Mouse (Mus musculus): ENCODE measurements at regions not wholly inside any gene's neighbourhood (a gene's known extent, or its start where the extent isn't known, plus 50 kb on each side); places are given as distances from the start of the nearest gene placed in this dataset.

DNA sequence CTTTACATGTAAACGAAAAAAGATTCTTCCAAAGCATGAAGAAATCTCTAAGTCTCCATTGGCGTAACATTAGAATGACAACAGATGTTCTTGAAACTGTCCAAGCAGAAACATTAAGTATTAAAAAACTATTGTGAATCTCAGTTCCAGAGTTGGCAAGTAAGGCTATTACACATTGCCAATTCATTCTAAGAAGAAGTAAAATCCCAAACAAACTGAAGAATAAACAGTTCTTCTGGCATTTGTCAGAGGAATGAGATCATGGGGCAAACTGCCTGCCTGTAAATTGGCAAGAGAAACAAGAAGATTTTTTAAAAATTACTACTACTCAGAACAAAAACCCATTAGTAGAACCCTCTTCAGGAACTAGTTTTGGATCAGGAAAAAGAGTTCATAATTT is 680.1 kb downstream of the Nova1 start:
- peak; percentile 49 for DNase-seq
- intact Hi-C loops (cut with DNase I), result no loop called here

DNA sequence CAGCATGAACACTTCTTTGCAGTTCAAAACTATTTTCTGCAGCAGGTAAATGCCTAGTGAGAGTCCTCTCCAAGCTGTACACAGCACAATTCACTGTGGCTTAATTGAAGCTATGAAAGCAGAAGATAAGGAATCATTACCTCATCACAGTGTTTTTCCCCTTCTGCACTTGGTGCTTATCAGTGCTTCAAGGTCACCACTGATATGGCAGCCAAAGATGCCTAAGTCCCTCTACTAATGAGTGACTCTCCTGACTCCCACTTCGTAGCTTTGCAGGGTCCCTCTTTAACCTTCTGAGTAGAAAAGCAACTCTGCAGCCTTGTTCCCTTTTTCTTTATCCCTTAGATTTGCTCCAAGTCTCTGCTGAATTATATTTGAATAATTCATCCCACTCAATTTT is 692.9 kb downstream of the Nova1 start:
- DNase-seq, result no peak
- intact Hi-C loops (cut with DNase I), result no loop called here

- no peak for DNase-seq
- intact Hi-C loops (cut with DNase I), result no loop called here
Measured at GRCm38 (mm10) chr12:46111352-46111751, 707.4 kb downstream of the Nova1 start.

DNA sequence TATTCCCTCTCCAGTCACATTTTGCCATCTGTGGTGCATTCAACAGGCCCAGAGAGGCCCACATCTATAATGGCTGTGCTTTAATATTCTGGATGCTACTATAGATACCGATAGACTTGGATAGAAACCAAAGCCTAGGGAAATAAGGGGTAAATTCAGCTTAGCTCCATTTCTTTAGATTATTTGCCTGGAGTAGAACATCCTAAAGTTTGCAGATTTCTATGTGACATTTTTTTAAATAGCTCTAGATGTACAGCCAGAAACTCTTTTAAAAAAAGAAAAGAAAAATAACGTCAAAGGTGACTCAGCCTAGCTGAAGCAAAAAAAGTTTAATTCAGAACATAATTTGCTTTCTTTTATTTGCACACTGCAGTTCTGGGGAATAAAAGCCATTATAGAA is 735.4 kb downstream of the Nova1 start:
- intact Hi-C loops (cut with DNase I), result no loop called here
- no peak for DNase-seq

DNA sequence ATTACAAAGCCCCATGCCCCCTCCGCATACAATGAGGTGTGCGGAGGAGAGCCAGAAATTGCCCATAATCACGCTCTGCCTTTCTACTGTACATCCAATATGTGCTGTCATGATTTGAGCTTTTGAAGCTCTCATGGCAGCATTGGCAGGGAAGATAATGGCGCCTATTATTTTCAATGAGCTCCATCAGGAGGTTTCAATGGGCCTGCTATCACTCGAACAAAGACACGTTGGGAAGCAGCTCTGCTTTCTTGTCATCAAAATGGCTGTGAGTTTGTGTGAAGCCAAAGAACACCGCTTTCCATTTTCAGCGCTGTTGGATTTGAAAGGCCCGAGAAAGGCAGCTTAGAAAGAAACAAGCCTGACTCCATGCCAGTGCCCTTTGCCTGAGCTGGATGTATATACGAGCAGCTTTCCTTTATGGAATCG is 742.9 kb downstream of the Nova1 start:
- intact Hi-C loops (cut with DNase I), result no loop called here

GRCm38 (mm10) chr12:46075355-46075754 is 743.4 kb downstream of the Nova1 start:
- intact Hi-C loops (cut with DNase I), result no loop called here
- no peak for DNase-seq

More for the DNA sequence above, 742.9 kb downstream of the Nova1 start:
- no peak for DNase-seq

GRCm38 (mm10) chr12:46066896-46067295 is 751.8 kb downstream of the Nova1 start:
- intact Hi-C loops (cut with DNase I), result no loop called here
- DNase-seq, result no peak

DNA sequence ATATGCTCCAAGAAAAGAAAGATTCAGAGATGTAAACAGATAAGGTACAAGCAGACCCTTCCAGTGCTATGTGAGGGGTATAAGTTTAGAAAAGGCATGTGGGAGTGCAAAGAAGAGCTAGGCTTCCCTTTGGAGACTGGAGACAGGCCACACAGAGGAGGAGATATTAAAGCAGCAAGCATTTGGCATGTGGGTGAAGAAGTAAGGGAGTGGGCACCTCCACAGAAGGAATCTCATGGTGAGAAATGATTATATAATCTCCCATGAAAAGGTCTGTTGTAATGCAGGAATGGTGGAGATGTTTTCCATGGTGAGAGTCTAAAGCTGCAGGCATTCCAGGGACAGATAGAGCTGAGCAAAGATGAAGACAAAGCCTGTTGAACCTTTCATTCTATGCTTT is 778.1 kb downstream of the Nova1 start:
- intact Hi-C loops (cut with DNase I), result no loop called here
- DNase-seq, result no peak

- DNase-seq, result no peak
- intact Hi-C loops (cut with DNase I), result no loop called here
Measured at GRCm38 (mm10) chr12:46040216-46040615, 778.5 kb downstream of the Nova1 start.

DNA sequence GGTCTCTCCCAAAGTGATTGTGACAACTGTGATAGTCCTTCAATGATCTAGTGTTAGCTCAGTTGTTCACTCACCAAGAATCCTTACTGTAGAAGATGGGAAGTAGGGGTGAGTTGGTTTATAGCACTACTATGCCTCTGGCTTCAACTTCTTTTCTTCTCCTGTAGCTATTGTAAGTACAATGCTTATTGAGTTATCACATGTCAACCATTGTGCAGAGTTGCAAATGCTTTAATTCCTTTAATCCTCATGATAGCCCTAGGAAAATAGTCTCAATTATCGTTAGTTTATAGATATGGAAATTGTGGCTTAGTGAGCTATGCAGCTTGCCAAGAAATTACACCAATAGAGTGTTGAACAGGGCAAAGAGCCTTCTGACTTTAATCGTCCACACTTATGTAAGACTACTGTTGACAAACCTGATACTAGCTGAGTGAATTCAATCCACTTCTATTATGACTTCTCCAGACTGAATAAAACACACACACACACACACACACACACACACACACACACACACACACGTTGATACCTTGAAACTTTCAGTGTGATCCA is 782.1 kb downstream of the Nova1 start:
- intact Hi-C loops (cut with DNase I), result no loop called here
- DNase-seq, result no peak

- intact Hi-C loops (cut with DNase I), result no loop called here
- no peak for DNase-seq
Measured at GRCm38 (mm10) chr12:46025266-46025665, 793.5 kb downstream of the Nova1 start.

DNA sequence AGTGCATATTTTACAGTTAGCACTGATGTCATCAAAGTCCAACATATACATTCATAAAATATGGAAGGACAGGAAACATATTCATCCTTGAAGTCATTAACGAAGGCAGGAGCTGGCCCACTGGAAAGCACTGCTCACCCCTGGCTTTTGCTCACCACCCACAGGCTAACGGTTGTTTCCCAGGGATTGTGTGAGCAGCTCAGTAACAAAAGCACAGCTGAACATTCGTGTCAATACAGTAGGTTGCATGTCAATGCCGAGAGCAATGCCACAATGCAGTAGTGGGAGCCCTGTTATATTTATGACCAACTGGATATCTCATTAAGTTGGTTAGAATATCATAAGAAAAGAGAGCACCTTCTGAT is 797.2 kb downstream of the Nova1 start:
- intact Hi-C loops (cut with DNase I), result no loop called here
- DNase-seq, result no peak

- intact Hi-C loops (cut with DNase I), result no loop called here
- no peak for DNase-seq
Measured at GRCm38 (mm10) chr12:46020835-46021545, 797.7 kb downstream of the Nova1 start.

GRCm38 (mm10) chr12:45977691-45978414 is 840.9 kb downstream of the Nova1 start:
- no peak for DNase-seq
- intact Hi-C loops (cut with DNase I), result no loop called here

DNA sequence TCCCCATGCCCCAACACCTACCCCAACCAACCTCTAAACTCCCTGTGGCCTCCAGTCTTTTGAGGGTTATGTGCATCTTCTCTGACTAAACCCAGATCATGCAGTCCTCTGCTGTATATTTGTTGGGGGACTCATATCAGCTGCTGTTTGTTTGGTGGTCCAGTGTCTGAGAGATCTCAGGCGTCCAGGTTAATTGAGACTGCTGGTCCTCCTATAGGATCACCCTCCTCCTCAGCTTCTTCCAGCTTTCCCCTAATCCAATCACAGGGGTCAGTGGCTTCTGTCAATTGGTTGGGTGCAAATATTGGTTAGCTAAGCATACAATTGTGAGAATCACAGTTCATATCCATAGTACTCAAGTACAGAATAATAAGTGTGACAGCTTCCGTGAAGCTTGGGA is 842.9 kb downstream of the Nova1 start:
- DNase-seq, result no peak
- intact Hi-C loops (cut with DNase I), result no loop called here

DNA sequence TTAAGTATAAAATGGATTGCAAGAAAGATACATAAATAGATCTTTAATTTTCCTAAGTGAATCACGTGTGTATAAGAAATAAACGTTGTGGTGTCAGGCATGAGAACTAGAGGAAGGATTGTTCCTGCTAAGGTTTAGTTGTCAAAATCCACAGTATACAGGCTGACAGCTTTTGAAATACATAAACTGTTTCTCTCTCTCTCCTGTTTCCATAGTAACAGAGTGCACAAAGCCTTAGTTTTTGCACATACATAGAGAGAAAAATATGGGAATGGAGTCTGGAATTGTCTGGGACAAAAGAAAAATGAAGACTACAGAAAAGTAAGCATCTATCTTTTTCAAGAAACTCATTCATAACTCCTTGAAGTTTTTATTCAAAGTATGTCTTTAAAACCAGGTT is 848.3 kb downstream of the Nova1 start:
- intact Hi-C loops (cut with DNase I), result no loop called here
- no peak for DNase-seq

- intact Hi-C loops (cut with DNase I), result no loop called here
- no peak for DNase-seq
Measured at GRCm38 (mm10) chr12:45969881-45970280, 848.8 kb downstream of the Nova1 start.

DNA sequence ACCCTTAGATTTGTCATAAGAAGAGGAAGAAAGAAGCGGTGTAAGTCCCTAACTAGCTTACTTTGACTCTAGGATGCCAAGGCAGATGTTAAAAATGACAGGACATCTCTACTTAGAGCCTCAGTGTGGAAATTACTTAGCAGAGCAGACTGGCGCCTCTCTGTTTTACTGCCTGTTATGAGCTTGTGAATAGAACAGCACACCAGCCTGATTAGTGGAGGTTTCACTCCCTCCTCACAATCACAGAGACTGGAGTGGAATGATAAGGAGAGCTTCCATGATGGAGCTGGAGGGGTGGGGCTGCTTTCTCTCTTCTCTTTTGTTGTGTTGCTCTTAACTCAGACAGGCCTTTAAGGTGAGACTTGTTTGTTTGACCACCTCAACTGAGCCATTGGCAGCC is 871.8 kb downstream of the Nova1 start:
- no peak for DNase-seq
- intact Hi-C loops (cut with DNase I), result no loop called here

DNA sequence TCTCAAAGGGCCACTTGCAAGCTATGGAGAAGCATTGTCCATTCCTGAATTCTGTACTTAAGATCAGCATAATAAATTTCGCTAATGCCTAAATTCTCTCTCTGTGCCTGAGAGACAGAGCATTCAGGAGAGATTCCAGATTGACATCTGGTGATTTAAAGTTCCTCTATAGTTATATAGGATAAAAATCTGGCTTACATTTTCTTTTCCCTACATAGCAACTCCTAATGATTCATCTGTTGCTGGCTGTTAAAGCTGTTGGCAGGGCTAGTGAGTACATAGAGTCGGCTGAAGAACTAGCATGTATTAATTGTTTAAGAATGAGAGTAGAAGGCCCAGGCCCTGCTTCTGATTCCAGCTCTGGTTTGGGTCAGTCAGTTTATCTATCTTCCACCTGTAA is 870.0 kb upstream of the Stxbp6 start:
- DNase-seq, result no peak
- intact Hi-C loops (cut with DNase I), result no loop called here

DNA sequence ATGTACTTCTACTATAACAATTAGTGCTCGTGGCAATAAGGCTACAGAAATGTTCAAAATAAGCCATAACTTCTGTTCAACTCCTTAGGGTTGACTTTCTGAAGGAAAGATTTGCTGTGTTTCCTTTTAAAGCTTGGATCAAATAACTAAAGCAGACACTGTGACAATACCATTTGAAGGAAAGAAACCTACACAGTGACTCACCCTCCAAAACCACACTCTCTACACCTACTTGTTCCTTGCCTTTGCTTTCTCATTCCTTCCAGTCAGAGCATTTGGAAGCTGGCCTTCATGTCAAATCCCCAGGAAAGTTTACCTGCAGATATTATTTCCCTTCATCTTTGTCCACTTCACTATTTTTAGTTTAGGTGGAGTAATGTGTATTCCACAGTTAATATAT is 867.9 kb upstream of the Stxbp6 start:
- intact Hi-C loops (cut with DNase I), result no loop called here
- no peak for DNase-seq

DNA sequence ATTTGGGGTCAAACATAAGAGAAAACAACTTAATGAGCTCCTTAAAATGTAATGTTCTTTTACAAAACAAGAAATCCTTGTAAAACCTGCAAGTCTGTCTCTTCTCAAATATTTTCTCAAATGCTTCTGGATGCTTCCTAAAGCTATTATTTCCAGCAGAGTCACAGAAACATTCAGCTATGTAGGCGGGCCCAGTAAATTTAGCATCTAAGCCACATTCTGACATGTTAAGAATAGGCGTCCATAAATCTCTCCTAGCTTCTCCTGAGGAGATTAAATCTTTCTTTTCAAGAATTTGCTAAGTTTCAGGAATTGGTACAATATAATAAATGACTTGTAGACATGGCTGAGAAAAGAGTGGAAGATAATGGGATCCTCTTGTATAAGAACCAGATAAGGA is 858.9 kb upstream of the Stxbp6 start:
- DNase-seq, result no peak
- intact Hi-C loops (cut with DNase I), result no loop called here

DNA sequence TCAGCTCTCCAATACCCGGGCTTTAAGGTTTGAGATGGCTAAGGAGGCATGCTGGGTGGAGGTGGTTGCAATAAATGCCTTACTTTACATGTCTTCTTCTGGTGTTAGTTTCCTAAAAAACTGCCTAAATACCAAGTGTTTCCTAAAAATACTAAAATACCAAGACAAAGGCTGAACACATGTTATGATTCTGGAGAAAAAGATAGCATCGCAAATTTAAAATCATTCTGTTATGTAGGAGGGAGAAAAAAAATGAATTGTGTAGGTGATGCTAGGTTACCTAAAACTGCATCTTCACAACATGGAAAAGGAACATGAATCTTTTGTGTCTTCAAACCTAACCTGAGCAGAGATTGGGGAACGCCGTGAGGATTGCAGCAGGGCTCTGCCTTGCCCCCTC is 857.7 kb upstream of the Stxbp6 start:
- no peak for DNase-seq
- intact Hi-C loops (cut with DNase I), result no loop called here
